Mouse (Mus musculus): ENCODE measurements around the gene Ociad1. TPM values are rescaled to one million over a fixed set of nuclear protein-coding genes. Genes with fewer than 3 reads are reported as not detected.
A peak's percentile ranks its signal among the peaks of the same experiment; 100 is the strongest.

Ociad1 gene
- polyA plus RNA-seq, 1 experiment, result 355 TPM

DNA sequence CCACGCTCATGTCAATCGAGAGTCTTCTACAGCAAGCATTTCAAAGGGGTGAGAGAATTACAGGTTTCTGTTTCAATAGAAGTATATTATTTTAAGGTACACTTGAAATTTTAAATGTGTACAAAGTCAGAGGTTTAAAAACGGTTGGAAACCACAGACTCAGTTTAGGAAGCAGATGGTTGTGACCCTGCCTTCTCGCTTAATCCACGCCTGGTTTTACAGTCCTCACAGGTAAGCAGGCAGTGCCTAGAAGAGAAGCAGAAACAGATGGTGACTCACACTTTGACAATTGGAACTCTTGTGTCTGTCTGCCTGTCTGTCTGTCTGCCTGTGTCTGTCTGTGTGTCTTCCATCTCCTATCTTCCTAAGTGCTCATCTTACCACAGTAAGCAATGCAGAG lies 31.0 kb downstream of the Ociad1 start:
- Histone ChIP-seq H3K4me1 (ENCODE audit: control insufficient read depth, insufficient read depth, low read length) (no peaks in the 10 kb centered on the region), H3K4me3 (replicated peaks; ENCODE audit: insufficient read depth, low read depth, low read length) (no peak overlapping the region), H3K27me3 (ENCODE audit: control insufficient read depth, insufficient read depth, low read length) (no peaks in the 10 kb centered on the region), H3K27ac (ENCODE audit: insufficient read depth, low read length) (no peak overlapping the region)
- TF ChIP-seq CTCF (IDR thresholded peaks at IDR 0.05; ENCODE audit: borderline replicate concordance, insufficient read depth, low read depth, low read length) (no peak), POLR2A (IDR thresholded peaks at IDR 0.05; ENCODE audit: borderline replicate concordance, insufficient read depth, low read length) (no peak)
- DNase-seq, result no peak
- WGBS, result 77% methylated on average over 5 of the region's 5 CpGs

DNA sequence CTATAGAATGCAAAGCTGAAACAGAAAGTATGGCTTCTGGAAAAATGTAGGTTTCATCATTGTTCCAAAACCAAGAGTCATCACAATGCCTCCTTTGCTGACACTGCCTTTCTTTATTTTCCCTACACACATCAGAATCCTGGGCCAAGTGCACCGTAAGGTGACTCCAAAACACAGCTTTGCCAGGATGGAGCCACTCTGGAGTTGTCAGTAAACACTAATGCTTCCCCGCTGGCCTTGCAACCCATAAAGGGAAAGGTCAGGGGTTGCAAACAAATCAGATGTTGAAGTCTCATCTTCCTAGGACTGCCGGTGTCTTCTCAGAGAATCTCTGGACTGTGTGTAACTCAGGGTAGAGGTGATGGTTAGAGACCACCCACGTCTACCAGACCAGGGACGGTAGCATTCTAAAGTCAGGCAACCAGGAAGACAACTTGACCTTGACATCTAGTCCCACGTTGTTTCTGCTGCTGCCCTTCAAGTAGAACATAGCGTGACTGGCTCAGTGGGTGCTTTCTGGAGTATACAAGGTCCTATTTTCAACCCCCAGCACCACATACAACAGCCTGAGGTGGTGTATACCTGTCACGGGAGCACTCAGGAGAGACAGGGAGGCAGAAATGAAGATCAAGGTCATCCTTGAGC lies 32.1 kb downstream of the Ociad1 start:
- no peak for DNase-seq
- Histone ChIP-seq H3K4me1 (ENCODE audit: control insufficient read depth, insufficient read depth, low read length) (no peaks in the 10 kb centered on the region), H3K4me3 (replicated peaks; ENCODE audit: insufficient read depth, low read depth, low read length) (no peak overlapping the region), H3K27ac (ENCODE audit: insufficient read depth, low read length) (no peak overlapping the region), H3K27me3 (ENCODE audit: control insufficient read depth, insufficient read depth, low read length) (no peaks in the 10 kb centered on the region)
- 81% methylated on average over 8 of the region's 8 CpGs for WGBS
- TF ChIP-seq CTCF (IDR thresholded peaks at IDR 0.05; ENCODE audit: borderline replicate concordance, insufficient read depth, low read depth, low read length) (no peak), POLR2A (IDR thresholded peaks at IDR 0.05; ENCODE audit: borderline replicate concordance, insufficient read depth, low read length) (no peak)

DNA sequence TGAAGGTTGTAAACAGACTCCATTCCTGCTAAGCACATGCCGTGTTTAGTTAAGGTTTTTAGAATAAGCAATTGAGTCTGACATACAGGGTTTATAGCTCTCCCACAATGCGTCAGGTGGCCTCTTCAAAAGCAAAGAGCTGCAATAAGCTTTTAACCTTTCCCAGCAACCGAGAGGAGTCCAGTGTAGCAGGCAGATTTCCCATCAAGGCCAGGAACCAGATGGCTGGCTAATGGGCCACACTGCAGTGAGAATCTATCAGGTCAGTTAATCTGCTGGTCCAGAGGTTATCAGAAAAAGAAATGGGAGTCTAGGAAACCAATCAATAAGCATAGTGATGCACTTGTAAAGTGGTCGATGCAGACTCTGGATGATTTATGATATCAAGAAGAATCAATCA lies 38.4 kb downstream of the Ociad1 start:
- H3K4me1 ChIP-seq (ENCODE audit: control insufficient read depth, insufficient read depth, low read length), result no peaks in the 10 kb centered on the region
- H3K27me3 ChIP-seq (ENCODE audit: control insufficient read depth, insufficient read depth, low read length), result no peaks in the 10 kb centered on the region
- DNase-seq, result no peak
- TF ChIP-seq CTCF (IDR thresholded peaks at IDR 0.05; ENCODE audit: borderline replicate concordance, insufficient read depth, low read depth, low read length) (no peak), POLR2A (IDR thresholded peaks at IDR 0.05; ENCODE audit: borderline replicate concordance, insufficient read depth, low read length) (no peak)
- 57% methylated on average over 4 of the region's 4 CpGs for WGBS
- H3K4me3 ChIP-seq (replicated peaks; ENCODE audit: insufficient read depth, low read depth, low read length), result no peak overlapping the region
- no peak overlapping the region for H3K27ac ChIP-seq (ENCODE audit: insufficient read depth, low read length)

DNA sequence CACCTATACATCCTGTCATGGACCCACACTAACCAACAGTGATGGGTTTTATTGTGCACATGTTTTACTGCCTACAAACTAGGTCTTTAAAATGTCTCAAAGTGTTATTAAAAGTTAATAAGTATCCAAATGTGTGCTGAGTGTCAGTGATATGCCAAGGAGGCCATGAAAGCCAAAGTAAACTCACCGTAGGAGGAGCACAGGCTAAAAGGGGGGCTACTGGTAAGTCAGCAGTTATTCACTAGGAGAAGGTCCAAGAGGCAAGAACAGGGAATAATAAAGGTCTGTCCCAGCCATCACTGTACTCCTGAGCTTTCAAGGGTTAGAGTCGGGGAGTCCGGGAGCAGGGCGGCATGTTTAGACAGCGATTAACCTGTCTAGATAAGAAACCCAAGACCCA lies 43.9 kb downstream of the Ociad1 start:
- no peak for DNase-seq
- Histone ChIP-seq H3K27me3 (ENCODE audit: control insufficient read depth, insufficient read depth, low read length) (no peaks in the 10 kb centered on the region), H3K4me1 (ENCODE audit: control insufficient read depth, insufficient read depth, low read length) (no peaks in the 10 kb centered on the region), H3K4me3 (replicated peaks; ENCODE audit: insufficient read depth, low read depth, low read length) (no peak overlapping the region), H3K27ac (ENCODE audit: insufficient read depth, low read length) (no peak overlapping the region)
- TF ChIP-seq POLR2A (IDR thresholded peaks at IDR 0.05; ENCODE audit: borderline replicate concordance, insufficient read depth, low read length) (no peak), CTCF (IDR thresholded peaks at IDR 0.05; ENCODE audit: borderline replicate concordance, insufficient read depth, low read depth, low read length) (no peak)
- WGBS, result 96% methylated on average over 5 of the region's 5 CpGs

DNA sequence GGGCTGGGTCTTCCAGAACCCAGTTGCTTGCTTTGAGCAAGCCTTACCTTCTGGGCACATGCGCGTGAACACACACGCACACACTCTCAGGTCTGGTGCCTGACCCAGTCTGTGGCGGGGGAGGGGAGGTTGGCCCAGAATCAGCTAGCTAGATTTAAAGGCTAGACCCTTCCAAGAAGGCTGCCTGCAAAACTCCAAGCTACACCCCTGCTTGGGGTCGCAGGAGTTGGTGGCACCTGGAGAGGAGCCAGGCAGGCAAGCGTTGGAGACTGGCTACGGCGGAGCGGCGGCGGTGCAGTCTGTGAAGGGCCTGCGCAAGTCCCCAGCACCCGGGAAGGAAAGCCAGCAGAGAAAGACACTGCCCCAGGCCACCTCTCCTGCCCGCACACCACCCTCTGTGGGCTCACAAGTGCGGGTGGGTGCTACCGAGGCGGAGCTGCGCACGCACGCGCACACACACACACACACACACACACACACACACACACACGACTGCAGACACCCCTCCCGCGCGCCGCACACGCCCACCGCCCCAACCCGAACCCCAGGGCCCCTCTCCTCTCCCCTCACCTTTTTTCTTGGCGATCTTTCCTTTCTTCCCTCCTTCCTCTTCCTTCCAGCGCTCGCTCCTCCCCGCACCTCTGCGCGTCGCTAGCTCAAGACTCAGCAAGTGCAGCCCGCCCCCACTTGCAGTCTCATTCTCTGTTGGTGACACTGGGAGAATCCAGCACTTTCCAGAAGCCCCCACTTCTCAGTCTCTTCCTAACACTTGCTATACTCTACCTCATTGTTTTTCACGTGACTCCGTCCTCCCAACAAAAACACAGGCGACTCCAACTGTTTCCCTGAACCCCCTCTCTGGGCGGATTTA lies 45.6 kb downstream of the Ociad1 start:
- peak overlapping the region; percentile 65 for H3K4me3 ChIP-seq (replicated peaks; ENCODE audit: insufficient read depth, low read depth, low read length)
- TF ChIP-seq POLR2A (IDR thresholded peaks at IDR 0.05; ENCODE audit: borderline replicate concordance, insufficient read depth, low read length), result no peak
- TF ChIP-seq CTCF (IDR thresholded peaks at IDR 0.05; ENCODE audit: borderline replicate concordance, insufficient read depth, low read depth, low read length), result no peak
- no peaks in the 10 kb centered on the region for H3K27me3 ChIP-seq (ENCODE audit: control insufficient read depth, insufficient read depth, low read length)
- no peak overlapping the region for H3K27ac ChIP-seq (ENCODE audit: insufficient read depth, low read length)
- DNase-seq, result peak; percentile 36 to 59
- 3% methylated on average over 39 of the region's 41 CpGs for WGBS
- H3K4me1 ChIP-seq (ENCODE audit: control insufficient read depth, insufficient read depth, low read length), result no peaks in the 10 kb centered on the region

DNA sequence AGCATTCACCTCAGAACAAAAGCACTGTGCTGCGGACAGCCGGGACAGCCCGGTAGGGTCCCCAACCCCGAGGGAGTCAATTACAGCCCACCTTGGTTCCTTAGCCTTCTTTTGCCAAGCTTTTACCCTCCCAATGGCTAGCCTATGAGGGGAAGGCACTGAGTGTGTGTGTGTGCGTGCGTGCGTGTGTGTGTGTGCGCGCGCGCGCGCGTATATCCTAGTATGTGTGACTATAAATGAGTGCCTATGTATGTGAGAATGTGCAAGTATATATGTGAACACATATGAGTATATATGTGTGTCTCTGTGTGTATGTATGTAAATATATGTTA lies 46.2 kb downstream of the Ociad1 start:
- 43% methylated on average over 14 of the region's 14 CpGs for WGBS
- no peak overlapping the region for H3K27ac ChIP-seq (ENCODE audit: insufficient read depth, low read length)

DNA sequence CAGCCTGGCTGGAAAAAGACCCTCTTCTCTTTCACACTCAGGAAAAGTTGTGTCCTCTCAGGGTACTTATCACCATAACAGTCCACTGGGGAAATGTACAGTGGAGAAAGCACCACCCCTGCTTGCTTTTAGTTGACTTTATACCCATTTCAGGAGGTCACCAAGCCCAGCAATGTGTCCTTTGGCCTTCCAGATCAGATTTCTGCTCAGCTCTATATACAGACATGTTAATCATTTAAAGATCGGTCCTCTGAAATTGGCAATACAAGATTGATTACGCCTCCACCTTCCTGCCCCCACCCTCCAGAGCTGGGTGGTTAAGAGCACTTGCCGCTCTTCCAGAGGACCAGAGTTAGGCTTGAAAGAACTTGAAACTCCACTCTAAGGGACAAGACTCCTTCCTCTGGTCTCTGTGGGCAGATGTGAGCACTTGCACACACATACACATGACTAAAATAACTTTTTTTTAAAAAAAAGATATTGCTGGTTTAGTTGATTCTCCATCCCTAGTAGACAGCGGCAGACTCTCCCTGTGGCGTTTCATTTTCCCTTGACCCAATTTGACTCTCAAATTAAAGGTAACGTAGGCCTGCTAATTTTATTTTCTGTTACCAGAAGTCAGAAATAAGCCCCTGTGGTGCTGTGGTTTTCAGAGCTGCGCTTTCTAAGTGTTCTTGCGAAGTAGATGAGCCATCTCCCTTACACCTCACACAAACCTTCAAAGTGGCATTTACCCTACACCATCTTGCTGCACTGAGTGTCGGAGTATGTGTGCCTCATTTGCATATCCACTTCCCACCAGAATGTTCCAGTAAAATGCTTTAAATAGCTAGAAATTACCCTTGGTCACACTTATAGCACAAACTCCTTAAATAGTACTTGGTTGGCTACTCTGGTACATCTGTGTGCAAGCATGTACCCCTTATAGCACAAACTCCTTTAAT lies 47.5 kb downstream of the Ociad1 start:
- Histone ChIP-seq H3K4me3 (replicated peaks; ENCODE audit: insufficient read depth, low read depth, low read length) (no peak overlapping the region), H3K4me1 (ENCODE audit: control insufficient read depth, insufficient read depth, low read length) (no peaks in the 10 kb centered on the region), H3K27ac (ENCODE audit: insufficient read depth, low read length) (no peak overlapping the region), H3K27me3 (ENCODE audit: control insufficient read depth, insufficient read depth, low read length) (no peaks in the 10 kb centered on the region)
- DNase-seq, result no peak
- TF ChIP-seq CTCF (IDR thresholded peaks at IDR 0.05; ENCODE audit: borderline replicate concordance, insufficient read depth, low read depth, low read length), result no peak
- no peak for TF ChIP-seq POLR2A (IDR thresholded peaks at IDR 0.05; ENCODE audit: borderline replicate concordance, insufficient read depth, low read length)
- WGBS, result 95% methylated on average over 9 of the region's 9 CpGs

More for the DNA sequence above, 46.2 kb downstream of the Ociad1 start:
- H3K4me3 ChIP-seq (replicated peaks; ENCODE audit: insufficient read depth, low read depth, low read length), result peak overlapping the region; percentile 65
- no peaks in the 10 kb centered on the region for H3K4me1 ChIP-seq (ENCODE audit: control insufficient read depth, insufficient read depth, low read length)
- no peak for DNase-seq
- no peaks in the 10 kb centered on the region for H3K27me3 ChIP-seq (ENCODE audit: control insufficient read depth, insufficient read depth, low read length)
- no peak for TF ChIP-seq CTCF (IDR thresholded peaks at IDR 0.05; ENCODE audit: borderline replicate concordance, insufficient read depth, low read depth, low read length)
